Mouse (Mus musculus) megakaryocyte-erythroid progenitor cell, adult 5 weeks (primary cell): Measurements from ENCODE around the gene Eapp. TPM values are rescaled to one million over a fixed set of nuclear protein-coding genes. Genes with fewer than 3 reads are reported as not detected.

Experiments
- polyA plus RNA-seq: library from polyadenylated mRNA; stranded (reverse); fragments of >175 nt; gene quantifications from 2 replicates; pipeline ENCODE4 v1.2.3, GENCODE M21; 2012

The Eapp gene
- polyA plus RNA-seq = 56.5 and 87.7 TPM in 2 replicates

GRCm38 (mm10) chr12:54695511-54696241 lies at the start of gene Eapp:
Gene Eapp (minus strand): TSS chr12:54695897.

GRCm38 (mm10) chr12:54656396-54657171 lies 39.1 kb downstream of the Eapp start, which contains the start of gene Sptssa:
Gene Sptssa (minus strand): TSS chr12:54656573.

Other genes starting within 250 kb of the Eapp start
- 26.8 and 28.4 TPM in 2 replicates for gene Sptssa, start 39.3 kb downstream of the Eapp start, polyA plus RNA-seq
- 11.4 and 11.9 TPM in 2 replicates for gene Snx6, start 99.8 kb upstream of the Eapp start, polyA plus RNA-seq
- 3.1 and 3.4 TPM in 2 replicates for gene Cfl2, start 167.0 kb upstream of the Eapp start, polyA plus RNA-seq